Mouse (Mus musculus) stomach, postnatal 0 days (tissue): ENCODE measurements at regions not wholly inside any gene's neighbourhood (a gene's known extent, or its start where the extent isn't known, plus 50 kb on each side); places are given as distances from the start of the nearest gene placed in this dataset.

Source experiments
- ATAC-seq: fragments of 200-750 bp; cut with Nextera tagmentation; 2 replicates; pipeline ENCODE4 v1.8.0; 2017; ENCODE audit not compliant: low FRiP score, low TSS enrichment
- DNase-seq: peaks from one replicate; pipeline ENCODE4 v3.0.0-alpha.2; 2016; ENCODE audit warnings: low spot score
- H3K27ac ChIP-seq: fragments of 300-500 bp; sonication (generic); replicated peaks from 2 replicates; pipeline ENCODE4 v1.5.1; 2014; ENCODE audit warnings: mild to moderate bottlenecking, control low read depth
- H3K27me3 ChIP-seq: fragments of 300-500 bp; sonication (generic); 2 replicates; pipeline ENCODE4 v1.6.1; 2014; ENCODE audit warnings: low read length; ENCODE audit not compliant: control insufficient read depth, insufficient read depth
- H3K36me3 ChIP-seq: fragments of 300-500 bp; sonication (generic); 2 replicates; pipeline ENCODE4 v1.6.1; 2014; ENCODE audit warnings: low read length, mixed read lengths; ENCODE audit not compliant: control insufficient read depth, insufficient read depth
- H3K4me1 ChIP-seq: fragments of 300-500 bp; sonication (generic); replicated peaks from 2 replicates; pipeline ENCODE4 v1.6.1; 2014; ENCODE audit warnings: antibody characterized with exemption; ENCODE audit not compliant: control insufficient read depth, insufficient read depth
- H3K4me2 ChIP-seq: fragments of 300-500 bp; sonication (generic); replicated peaks from 2 replicates; pipeline ENCODE4 v1.6.1; 2014; ENCODE audit warnings: low read depth, mild to moderate bottlenecking, control low read depth, moderate library complexity
- H3K4me3 ChIP-seq: fragments of 300-500 bp; sonication (generic); 2 replicates; pipeline ENCODE4 v1.5.1; 2014; ENCODE audit warnings: low read depth, low read length, control low read depth
- H3K9ac ChIP-seq: fragments of 300-500 bp; sonication (generic); 2 replicates; pipeline ENCODE4 v1.6.1; 2014; ENCODE audit warnings: mild to moderate bottlenecking, low read length, control low read depth, mixed read lengths
- H3K9me3 ChIP-seq: fragments of 300-500 bp; sonication (generic); 2 replicates; pipeline ENCODE4 v1.6.1; 2016; ENCODE audit warnings: low read length; ENCODE audit not compliant: control insufficient read depth
- CTCF ChIP-seq: IDR thresholded peaks from 2 replicates; pipeline ENCODE4 v1.5.1; 2016; ENCODE audit warnings: antibody characterized with exemption, low read depth, mild to moderate bottlenecking, moderate library complexity
- EP300 ChIP-seq: optimal IDR thresholded peaks from 2 replicates; pipeline ENCODE3; 2016; ENCODE audit warnings: antibody characterized with exemption
- WGBS: fragments of 180-500 bp; shearing (Covaris S2); extraction: QIAGEN DNeasy Blood & Tissue Kit; methylation state at CpG from one replicate; pipeline ENCODE4 v1.1.7; 2014; 5-methylcytosine and 5-hydroxymethylcytosine counted together

- Histone ChIP-seq H3K4me2 (no peak overlapping the region), H3K9me3 (no peaks in the 10 kb centered on the region), H3K36me3 (no peaks in the 10 kb centered on the region), H3K27me3 (no peaks in the 10 kb centered on the region), H3K4me3 (no peak overlapping the region), H3K27ac (no peak overlapping the region), H3K4me1 (no peaks in the 10 kb centered on the region), H3K9ac (no peak overlapping the region)
- ATAC-seq (no peak), DNase-seq (no peak)
- TF ChIP-seq EP300, result no peak
- 77% methylated on average over 7 of the region's 7 CpGs for WGBS
Observed at GRCm38 (mm10) chr1:177612546-177612945, 117.1 kb upstream of the 1700016C15Rik start.

GRCm38 (mm10) chr1:177615609-177616008 lies 114.0 kb upstream of the 1700016C15Rik start:
- DNase-seq (no peak), ATAC-seq (no peak)
- TF ChIP-seq CTCF (no peak), EP300 (no peak)
- H3K4me1 ChIP-seq, result no peaks in the 10 kb centered on the region
- no peak overlapping the region for H3K27ac ChIP-seq
- H3K9ac ChIP-seq, result no peak overlapping the region
- no peaks in the 10 kb centered on the region for H3K36me3 ChIP-seq
- H3K27me3 ChIP-seq, result no peaks in the 10 kb centered on the region
- 92% methylated on average over 9 of the region's 9 CpGs for WGBS
- H3K9me3 ChIP-seq, result no peaks in the 10 kb centered on the region
- H3K4me2 ChIP-seq, result no peak overlapping the region
- no peak overlapping the region for H3K4me3 ChIP-seq

- Histone ChIP-seq H3K27ac (no peak overlapping the region), H3K27me3 (no peaks in the 10 kb centered on the region), H3K9ac (no peak overlapping the region), H3K9me3 (no peaks in the 10 kb centered on the region), H3K4me1 (no peaks in the 10 kb centered on the region), H3K4me2 (no peak overlapping the region), H3K4me3 (no peak overlapping the region), H3K36me3 (no peaks in the 10 kb centered on the region)
- 83% methylated on average over 24 of the region's 24 CpGs for WGBS
- TF ChIP-seq EP300, result no peak
- no peak for TF ChIP-seq CTCF
- no peak for DNase-seq
- no peak for ATAC-seq
Observed at GRCm38 (mm10) chr1:177616335-177617239, 113.0 kb upstream of the 1700016C15Rik start.

- WGBS, result 84% methylated on average over 15 of the region's 15 CpGs
Observed at GRCm38 (mm10) chr1:177620501-177621099, 109.0 kb upstream of the 1700016C15Rik start.

GRCm38 (mm10) chr1:177621854-177622590 lies 107.6 kb upstream of the 1700016C15Rik start:
- Histone ChIP-seq H3K4me3 (no peak overlapping the region), H3K36me3 (no peaks in the 10 kb centered on the region), H3K9me3 (no peaks in the 10 kb centered on the region), H3K9ac (no peak overlapping the region), H3K27ac (no peak overlapping the region; the same call in 1 of the 2 replicates), H3K27me3 (no peaks in the 10 kb centered on the region), H3K4me2 (no peak overlapping the region), H3K4me1 (no peaks in the 10 kb centered on the region)
- 88% methylated on average over 17 of the region's 17 CpGs for WGBS
- ATAC-seq (no peak), DNase-seq (no peak)
- TF ChIP-seq CTCF (no peak), EP300 (no peak)

More at GRCm38 (mm10) chr1:177620501-177621099, 109.0 kb upstream of the 1700016C15Rik start:
- Histone ChIP-seq H3K4me1 (no peaks in the 10 kb centered on the region), H3K4me3 (no peak overlapping the region), H3K27ac (no peak overlapping the region), H3K36me3 (no peaks in the 10 kb centered on the region), H3K4me2 (no peak overlapping the region), H3K9ac (no peak overlapping the region), H3K27me3 (no peaks in the 10 kb centered on the region), H3K9me3 (no peaks in the 10 kb centered on the region)
- DNase-seq (no peak), ATAC-seq (no peak)
- TF ChIP-seq CTCF (peak; percentile 39; the same call in 1 of the 2 replicates), EP300 (no peak)
